Mouse (Mus musculus): ENCODE results near the gene Atg3.

Atg3 gene

DNA sequence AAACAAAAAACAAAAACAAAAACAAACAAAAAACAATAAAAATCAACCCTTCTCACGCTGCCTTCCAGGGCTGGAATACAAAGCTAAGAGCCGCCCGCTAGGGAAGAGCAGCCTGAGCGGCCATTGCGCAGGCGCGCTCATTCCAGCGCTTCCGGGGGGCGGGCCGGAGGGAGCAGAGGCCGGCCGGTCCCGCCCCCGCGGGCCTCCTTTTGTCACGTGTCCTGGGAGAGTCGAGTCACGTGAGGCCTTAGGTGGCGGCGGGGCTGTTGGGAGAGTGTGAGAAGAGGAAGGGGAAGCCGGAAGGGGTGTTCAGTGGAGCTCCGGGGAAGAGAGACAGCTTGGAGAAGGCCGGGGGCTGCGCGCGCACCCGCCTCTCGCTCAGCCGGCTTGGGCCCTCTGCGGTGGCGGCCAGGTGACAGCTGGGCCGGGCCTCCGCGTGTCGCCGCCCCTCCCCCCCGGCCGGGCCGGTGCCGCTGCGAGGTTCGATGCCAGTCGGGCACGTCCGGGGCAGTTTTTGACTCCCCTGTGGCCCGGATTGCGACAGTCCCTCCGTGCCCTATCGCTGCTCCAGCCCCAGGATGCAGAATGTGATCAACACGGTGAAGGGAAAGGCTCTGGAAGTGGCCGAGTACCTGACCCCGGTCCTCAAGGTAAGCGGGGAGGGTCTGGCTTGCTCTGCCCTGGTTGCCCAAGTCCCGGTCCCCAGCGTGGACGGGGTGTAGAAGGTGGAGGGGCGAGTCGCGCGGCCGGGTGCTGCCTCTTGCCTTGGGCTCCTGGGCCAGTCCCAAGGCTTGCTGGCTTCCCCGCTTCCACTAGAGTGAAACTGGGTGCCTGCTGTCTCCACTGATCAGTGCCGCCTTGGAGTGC is at the start of gene Atg3, which contains the start of gene Slc35a5:
Gene Atg3, plus strand, starts transcription at position 264 of the 867 bp plus-strand sequence.
Gene Slc35a5, minus strand, starts transcription at position 185 of the 867 bp plus-strand sequence.
- peak; percentile 68 for DNase-seq (ENCODE audit: extremely low read depth, low read depth, low spot score)

GRCm38 (mm10) chr16:45110498-45110897 is 48.1 kb upstream of the Atg3 start:
- peak; percentile 11 for DNase-seq (ENCODE audit: extremely low read depth, low read depth, low spot score)

GRCm38 (mm10) chr16:45117200-45117599 is 41.4 kb upstream of the Atg3 start:
- DNase-seq (ENCODE audit: extremely low read depth, low read depth, low spot score), result no peak

- DNase-seq (ENCODE audit: extremely low read depth, low read depth, low spot score), result no peak
Measured at GRCm38 (mm10) chr16:45118760-45119159, 39.8 kb upstream of the Atg3 start.

GRCm38 (mm10) chr16:45120844-45121425 is 37.6 kb upstream of the Atg3 start:
- no peak for DNase-seq (ENCODE audit: extremely low read depth, low read depth, low spot score)

DNA sequence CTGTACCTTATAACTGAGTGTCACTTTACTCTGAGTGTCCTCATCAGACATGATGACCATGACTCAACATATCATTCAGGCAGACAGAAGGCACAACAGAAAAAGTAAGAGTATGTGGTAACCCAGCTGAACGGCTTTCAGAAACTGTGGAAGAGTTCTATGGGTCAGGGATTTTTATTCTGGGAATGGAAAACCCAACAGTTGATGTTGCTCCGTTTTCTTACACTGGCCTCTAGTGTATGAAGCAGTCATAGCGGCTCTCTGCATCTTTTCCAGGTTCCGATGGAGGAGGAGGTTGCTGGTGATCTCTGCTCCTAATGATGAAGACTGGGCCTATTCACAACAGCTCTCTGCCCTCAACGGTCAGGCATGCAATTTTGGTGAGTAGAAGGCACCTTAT is 36.0 kb upstream of the Atg3 start:
- no peak for DNase-seq (ENCODE audit: extremely low read depth, low read depth, low spot score)

DNA sequence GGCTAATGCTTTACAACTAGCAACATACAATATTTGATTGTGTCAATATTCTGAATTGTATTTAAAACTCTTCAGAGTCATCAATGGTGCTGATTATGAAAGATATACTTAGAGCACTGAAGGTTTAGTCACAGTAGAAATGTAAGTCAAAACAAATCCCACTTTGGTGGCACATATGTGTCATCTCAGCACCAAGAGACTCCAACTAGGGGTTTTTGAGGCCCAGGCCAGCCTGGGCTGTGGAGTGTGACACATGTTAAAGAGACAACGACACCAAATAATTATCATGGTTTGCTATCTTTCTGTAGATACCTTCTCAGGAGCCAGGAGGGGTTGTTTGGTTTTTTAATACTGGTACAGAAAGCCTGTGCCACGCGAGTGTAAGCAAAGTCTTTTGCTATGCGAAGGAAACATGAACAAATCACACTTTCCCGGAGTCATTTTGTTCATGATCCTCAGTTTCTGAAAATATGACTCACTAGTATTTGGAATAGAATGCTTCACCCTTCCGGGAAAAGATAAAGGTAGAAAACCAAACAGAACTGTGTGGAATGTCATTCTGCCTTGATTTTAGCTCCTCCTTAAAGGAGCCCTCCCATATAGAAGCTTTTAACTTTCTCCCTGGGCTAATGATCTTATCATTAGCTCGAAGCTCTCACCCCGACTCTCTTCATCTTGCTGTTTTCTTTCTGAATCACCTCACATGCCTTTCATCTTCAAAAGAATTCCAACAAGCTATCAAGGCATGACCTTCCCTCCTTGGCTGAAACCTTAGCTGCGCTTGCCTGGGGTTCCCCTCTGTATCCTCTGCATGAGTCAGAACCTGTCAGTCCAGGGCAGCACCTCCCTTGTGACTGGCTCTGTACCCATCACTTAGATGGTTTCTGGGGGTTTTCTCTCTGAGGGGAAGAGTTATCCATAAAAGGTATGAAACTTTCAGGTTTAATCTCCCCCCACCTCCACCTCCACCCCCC is 34.1 kb upstream of the Atg3 start:
- no peak for DNase-seq (ENCODE audit: extremely low read depth, low read depth, low spot score)

DNA sequence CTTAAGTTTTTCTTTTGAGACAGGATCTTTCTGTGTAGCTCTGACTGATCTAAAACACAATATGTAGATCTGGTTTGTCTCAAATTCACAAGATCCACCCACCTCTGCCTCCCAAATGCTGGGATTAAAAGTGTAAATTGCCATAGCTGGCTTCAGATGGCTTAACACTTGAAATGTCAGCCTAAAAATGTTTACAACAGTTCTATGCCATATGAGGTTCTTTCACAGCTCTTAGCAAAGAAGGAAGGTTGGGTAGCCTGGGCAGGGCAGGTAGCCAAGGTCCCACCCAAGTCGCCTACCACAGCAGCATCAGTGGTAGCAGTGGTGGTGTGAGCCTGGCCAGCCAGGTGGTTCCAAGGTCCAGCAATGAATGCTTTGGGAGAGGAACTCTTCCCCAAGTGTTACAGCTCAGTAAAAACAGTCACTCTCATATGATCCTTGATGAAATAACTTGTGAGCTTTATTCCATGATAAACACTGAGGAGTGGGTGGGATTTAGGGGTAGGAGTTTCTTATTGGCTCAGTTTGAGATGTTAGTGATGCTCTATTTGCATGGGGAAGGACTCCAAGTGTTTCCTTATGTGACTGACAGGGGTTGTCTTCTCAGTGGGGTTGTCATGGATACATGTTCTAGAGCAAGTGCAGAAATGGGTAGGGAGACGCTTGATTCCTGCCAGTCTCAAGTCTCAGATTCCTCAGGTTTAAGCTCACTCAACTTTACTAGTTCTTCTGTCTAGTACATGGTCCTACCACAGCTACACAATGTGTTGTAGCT is 30.5 kb upstream of the Atg3 start:
- DNase-seq (ENCODE audit: extremely low read depth, low read depth, low spot score), result no peak

- no peak for DNase-seq (ENCODE audit: extremely low read depth, low read depth, low spot score)
Measured at GRCm38 (mm10) chr16:45141711-45142110, 16.9 kb upstream of the Atg3 start.

DNA sequence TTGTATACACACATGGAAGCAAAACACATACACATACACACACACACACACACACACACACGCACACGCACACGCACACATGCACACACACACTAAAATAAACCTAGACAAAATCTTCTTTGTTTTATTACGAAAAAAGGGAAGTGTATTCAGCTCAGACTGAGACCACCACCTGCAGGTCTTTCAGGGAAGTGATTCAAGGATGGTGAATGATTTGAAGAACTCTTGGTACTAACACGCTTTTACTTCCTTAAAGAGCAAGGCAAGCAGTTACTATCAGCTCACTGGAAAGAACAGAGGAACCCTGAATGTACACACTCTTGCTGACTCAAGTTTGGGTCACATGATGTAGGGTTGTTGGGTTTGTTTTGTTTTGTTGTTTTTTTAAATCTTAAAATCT is 16.0 kb upstream of the Atg3 start:
- DNase-seq (ENCODE audit: extremely low read depth, low read depth, low spot score), result no peak

GRCm38 (mm10) chr16:45145119-45145518 is 13.5 kb upstream of the Atg3 start:
- DNase-seq (ENCODE audit: extremely low read depth, low read depth, low spot score), result no peak

DNA sequence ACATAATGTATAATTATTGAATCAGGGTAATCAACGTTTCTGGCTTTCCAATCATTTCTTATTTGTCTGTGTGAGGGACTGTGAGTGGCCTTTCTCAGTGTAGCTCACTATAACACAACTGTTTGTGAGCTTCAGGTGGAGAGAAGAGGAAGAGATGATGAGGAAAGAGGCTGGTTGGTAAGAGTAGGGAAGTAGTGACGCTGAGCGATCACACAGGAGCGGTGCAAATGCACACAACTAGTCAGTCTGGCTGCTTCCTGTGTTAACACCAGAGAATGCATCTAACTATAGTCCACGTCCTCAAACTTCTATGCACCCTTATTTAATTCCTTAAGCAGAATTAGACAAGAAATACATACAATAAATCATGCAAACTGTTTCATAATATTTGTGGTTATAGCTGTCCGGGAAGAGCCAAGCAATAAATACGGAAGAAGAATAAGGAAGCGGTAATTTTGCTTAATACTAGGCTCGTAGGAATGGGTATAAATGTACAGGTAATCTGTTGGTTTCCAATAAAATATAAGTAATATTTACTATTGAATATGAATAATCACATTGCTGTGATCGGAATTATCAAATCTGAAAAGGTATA is 10.0 kb upstream of the Atg3 start:
- DNase-seq (ENCODE audit: extremely low read depth, low read depth, low spot score), result no peak

- no peak for DNase-seq (ENCODE audit: extremely low read depth, low read depth, low spot score)
Measured at GRCm38 (mm10) chr16:45154741-45155250, 3.8 kb upstream of the Atg3 start.

GRCm38 (mm10) chr16:45158136-45158521 is 456 bp upstream of the Atg3 start:
- DNase-seq (ENCODE audit: extremely low read depth, low read depth, low spot score), result no peak

DNA sequence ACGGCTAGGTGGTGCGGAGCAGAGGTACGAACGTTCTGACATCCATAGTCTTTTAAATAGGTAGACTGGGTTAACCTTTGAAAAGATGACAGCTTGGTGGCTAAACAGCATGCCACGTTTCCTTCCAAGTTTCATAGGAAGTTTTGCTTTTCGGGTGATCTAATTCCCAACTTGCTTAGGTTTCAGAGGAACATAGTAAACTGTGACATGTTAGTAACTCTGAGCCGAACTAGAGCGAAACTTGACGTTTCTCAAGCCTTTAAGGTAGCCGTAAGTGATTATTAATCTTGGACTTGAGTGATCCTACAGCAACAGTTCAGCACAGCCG is 768 bp downstream of the Atg3 start:
- no peak for DNase-seq (ENCODE audit: extremely low read depth, low read depth, low spot score)

- DNase-seq (ENCODE audit: extremely low read depth, low read depth, low spot score), result peak; percentile 80
Measured at GRCm38 (mm10) chr16:45178552-45178951, 20.0 kb downstream of the Atg3 start.

DNA sequence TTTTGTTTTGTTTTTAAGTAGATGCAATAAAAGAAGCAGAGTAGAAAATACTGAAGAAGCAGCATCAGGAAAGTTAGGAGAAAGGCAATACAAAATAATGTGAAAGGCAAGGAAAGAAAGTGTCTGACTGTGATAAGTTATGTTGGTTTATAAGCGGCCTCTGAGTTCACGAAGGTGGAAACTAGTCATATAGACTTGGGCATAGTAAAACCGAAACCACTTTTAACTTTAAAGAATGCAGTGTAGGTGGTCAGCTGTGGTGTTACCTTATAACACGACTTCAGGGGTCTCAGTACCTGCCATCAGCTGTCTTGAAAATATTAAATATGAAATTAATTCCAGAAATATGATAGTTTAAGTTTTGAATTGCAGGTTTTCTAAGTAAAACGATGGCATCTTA is 23.2 kb downstream of the Atg3 start:
- no peak for DNase-seq (ENCODE audit: extremely low read depth, low read depth, low spot score)

DNA sequence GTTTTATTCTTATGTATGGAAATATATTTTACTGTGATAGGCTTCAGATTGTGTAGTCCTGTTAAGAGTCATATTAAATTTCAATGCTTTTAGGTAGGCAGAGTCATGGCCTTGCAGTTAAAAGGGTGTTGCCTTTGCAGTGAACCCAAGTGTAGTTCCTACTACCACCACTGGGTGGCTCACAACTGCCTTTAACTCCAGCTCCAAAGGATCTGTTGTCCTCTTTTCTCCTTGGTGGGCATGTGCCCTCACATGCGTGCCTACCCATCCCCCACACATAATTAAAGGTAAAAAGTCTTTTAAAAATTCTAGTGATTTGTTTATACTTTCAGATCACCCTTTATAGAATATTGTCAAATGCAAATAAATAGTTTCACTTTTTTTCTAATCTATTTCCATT is 34.0 kb downstream of the Atg3 start:
- DNase-seq (ENCODE audit: extremely low read depth, low read depth, low spot score), result no peak

DNA sequence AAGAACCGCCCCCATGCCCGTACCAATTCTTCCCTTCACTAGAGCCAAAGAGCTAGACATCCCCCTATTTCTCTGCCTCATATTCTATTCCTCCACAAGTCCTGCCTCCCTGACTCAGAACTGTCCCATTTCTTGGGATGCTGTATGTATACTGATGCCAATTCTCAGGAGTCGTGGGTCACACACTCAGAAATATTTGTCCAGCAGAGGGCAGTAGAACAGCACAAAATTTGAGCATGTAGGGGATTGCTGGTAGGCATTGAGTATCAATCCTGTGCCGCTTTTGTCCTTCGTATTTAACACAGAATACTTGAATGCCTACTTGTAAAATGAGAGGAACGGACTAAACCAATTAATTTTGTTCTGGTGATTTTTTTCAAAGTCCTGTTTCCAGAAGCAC is 38.2 kb downstream of the Atg3 start:
- no peak for DNase-seq (ENCODE audit: extremely low read depth, low read depth, low spot score)

GRCm38 (mm10) chr16:45201395-45201794 is 42.8 kb downstream of the Atg3 start:
- DNase-seq (ENCODE audit: extremely low read depth, low read depth, low spot score), result no peak

All from fat pad, adult 2 months (tissue).